Mouse (Mus musculus) intestine, embryonic 14.5 days (tissue): ENCODE data around the gene Atf7ip. TPM values are rescaled to one million over a fixed set of nuclear protein-coding genes. Genes with fewer than 3 reads are reported as not detected.

Source experiments
- ATAC-seq: fragments of 200-750 bp; cut with Nextera tagmentation; replicated peaks from 2 replicates; pipeline ENCODE4 v1.8.0; 2017; ENCODE audit warnings: low read depth, moderate number of reproducible peaks, moderate TSS enrichment, moderate library complexity; ENCODE audit not compliant: low FRiP score, low TSS enrichment
- DNase-seq: peaks from one replicate; pipeline ENCODE4 v3.0.0-alpha.2; 2018; ENCODE audit warnings: low spot score
- H3K27ac ChIP-seq: fragments of 300-500 bp; sonication (generic); 2 replicates; pipeline ENCODE4 v1.5.1; 2014; ENCODE audit warnings: low read depth, mild to moderate bottlenecking, control low read depth
- H3K27me3 ChIP-seq: fragments of 300-500 bp; sonication (generic); replicated peaks from 2 replicates; pipeline ENCODE4 v1.6.1; 2014; ENCODE audit warnings: low read length, control low read depth; ENCODE audit not compliant: control insufficient read depth, insufficient read depth
- H3K36me3 ChIP-seq: fragments of 300-500 bp; sonication (generic); 2 replicates; pipeline ENCODE4 v1.6.1; 2014; ENCODE audit warnings: low read length, control low read depth; ENCODE audit not compliant: control insufficient read depth, insufficient read depth
- H3K4me1 ChIP-seq: fragments of 300-500 bp; sonication (generic); replicated peaks from 2 replicates; pipeline ENCODE4 v1.6.1; 2014; ENCODE audit warnings: low read length, control low read depth, mixed read lengths; ENCODE audit not compliant: control insufficient read depth, insufficient read depth
- H3K4me2 ChIP-seq: fragments of 300-500 bp; sonication (generic); 2 replicates; pipeline ENCODE4 v1.6.1; 2014; ENCODE audit warnings: low read length
- H3K4me3 ChIP-seq: fragments of 300-500 bp; sonication (generic); 2 replicates; pipeline ENCODE4 v1.5.1; 2014; ENCODE audit warnings: low read depth, low read length, control low read depth, mixed read lengths
- H3K9ac ChIP-seq: fragments of 300-500 bp; sonication (generic); 2 replicates; pipeline ENCODE4 v1.6.1; 2014; ENCODE audit warnings: mild to moderate bottlenecking, low read length
- H3K9me3 ChIP-seq: fragments of 300-500 bp; sonication (generic); 2 replicates; pipeline ENCODE4 v1.6.1; 2016; ENCODE audit warnings: low read length, control low read depth; ENCODE audit not compliant: control insufficient read depth
- WGBS: fragments of 180-500 bp; shearing (Covaris S2); extraction: QIAGEN DNeasy Blood & Tissue Kit; methylation state at CpG from one replicate; pipeline ENCODE4 v1.1.7; 2014; 5-methylcytosine and 5-hydroxymethylcytosine counted together
- polyA plus RNA-seq: library from polyadenylated mRNA; unstranded; fragments of >200 nt; fragmentation: Nextera tagmentation; extraction: Ambion mirVana; gene quantifications from 2 replicates; pipeline ENCODE4 v1.2.1, GENCODE M21; 2014

The Atf7ip gene
- polyA plus RNA-seq, 1 experiment from 2014 or later = 32.9 TPM

DNA sequence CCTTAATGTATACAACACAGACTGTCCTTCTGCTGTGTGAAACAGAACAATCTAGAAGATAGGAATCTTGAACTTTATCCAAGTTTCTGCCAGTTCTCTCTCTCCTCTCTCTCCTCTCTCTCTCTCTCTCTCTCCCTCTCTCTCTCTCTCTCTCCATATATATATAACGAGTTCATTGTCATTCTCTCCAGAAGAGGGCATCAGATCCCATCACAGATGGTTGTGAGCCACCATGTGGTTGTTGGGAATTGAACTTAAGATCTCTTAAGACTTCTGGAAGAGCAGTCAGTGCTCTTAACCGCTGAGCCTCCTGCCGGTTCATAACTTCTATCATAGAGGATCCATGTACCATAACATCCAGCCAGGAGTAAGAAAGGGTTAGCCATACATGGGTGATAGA lies 129.0 kb downstream of the Atf7ip start:
- Histone ChIP-seq H3K9ac (no peak overlapping the region), H3K4me1 (no peaks in the 10 kb centered on the region), H3K4me3 (no peak overlapping the region), H3K27ac (no peak overlapping the region), H3K4me2 (no peak overlapping the region), H3K9me3 (no peaks in the 10 kb centered on the region), H3K27me3 (no peaks in the 10 kb centered on the region), H3K36me3 (no peaks in the 10 kb centered on the region)
- DNase-seq (no peak), ATAC-seq (no peak)
- WGBS = 65% methylated on average over 3 of the region's 3 CpGs

DNA sequence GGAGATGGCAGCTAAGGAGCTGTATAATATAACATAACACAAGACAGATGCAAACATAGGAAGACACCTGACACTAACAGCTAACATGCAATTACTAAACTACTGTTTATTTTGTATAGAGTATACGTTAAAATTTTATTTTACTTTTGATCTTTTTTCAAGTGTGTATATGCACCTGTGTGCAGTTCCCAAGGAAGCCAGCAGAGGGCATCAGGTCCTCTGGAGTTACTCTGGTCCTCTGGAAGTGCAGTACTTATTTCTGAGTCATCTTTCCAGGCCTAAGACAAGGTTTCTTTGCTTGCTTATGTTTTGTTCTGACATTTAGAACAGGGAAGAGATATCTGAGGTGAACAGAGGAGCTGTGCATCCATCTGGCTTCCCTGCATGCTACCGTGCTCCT lies 138.2 kb downstream of the Atf7ip start:
- Histone ChIP-seq H3K4me3 (no peak overlapping the region), H3K27me3 (no peaks in the 10 kb centered on the region), H3K27ac (no peak overlapping the region), H3K36me3 (no peaks in the 10 kb centered on the region), H3K9ac (no peak overlapping the region), H3K4me1 (no peaks in the 10 kb centered on the region), H3K9me3 (peaks cover 6% of the 10 kb centered on the region; the same call in 1 of the 2 replicates), H3K4me2 (no peak overlapping the region)
- ATAC-seq (no peak), DNase-seq (no peak)
- 94% methylated on average over 2 of the region's 2 CpGs for WGBS

DNA sequence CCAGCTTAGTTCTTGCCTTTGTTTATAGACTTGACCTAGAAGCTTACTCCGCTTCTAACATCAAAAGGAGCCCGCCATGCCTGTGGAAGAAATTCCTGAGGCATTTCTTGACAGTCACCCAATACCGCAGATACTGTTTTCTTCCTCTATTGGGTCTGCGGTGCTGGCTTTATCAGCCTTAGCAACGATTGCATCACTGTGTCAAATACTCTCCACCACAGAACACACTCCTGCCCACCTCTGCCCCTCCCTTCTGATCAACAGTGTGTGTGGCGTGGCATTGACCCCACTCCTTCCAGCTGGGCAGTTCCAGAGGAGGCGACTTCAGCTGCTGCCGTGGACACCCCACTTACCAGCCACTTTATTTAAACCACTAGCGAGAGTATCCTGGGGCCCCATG lies 139.8 kb downstream of the Atf7ip start:
- Histone ChIP-seq H3K27ac (no peak overlapping the region), H3K27me3 (no peaks in the 10 kb centered on the region), H3K36me3 (no peaks in the 10 kb centered on the region), H3K4me3 (no peak overlapping the region), H3K4me2 (no peak overlapping the region), H3K9me3 (peaks cover 6% of the 10 kb centered on the region; the same call in 1 of the 2 replicates), H3K4me1 (no peaks in the 10 kb centered on the region), H3K9ac (no peak overlapping the region)
- no peak for ATAC-seq
- no peak for DNase-seq
- 61% methylated on average over 9 of the region's 9 CpGs for WGBS

DNA sequence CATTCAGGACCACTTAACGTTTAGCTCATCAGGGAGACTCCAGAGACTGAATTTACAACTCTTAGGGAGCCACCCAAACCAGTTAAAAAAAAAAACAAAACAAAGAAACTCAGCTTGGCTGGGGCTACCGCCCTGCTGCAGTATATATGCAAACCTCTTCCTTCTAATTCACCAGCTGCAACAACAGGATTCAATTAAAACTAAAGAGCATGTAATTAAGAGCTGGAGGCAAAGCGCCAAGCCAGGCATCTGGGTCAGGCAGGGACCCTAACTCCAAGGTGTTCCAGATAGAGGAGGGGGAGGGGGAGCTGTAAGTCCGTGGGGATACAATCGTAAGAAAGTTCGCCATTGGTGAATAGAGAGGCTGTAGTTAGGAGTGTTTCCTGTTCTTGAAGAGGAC lies 140.2 kb downstream of the Atf7ip start:
- Histone ChIP-seq H3K36me3 (no peaks in the 10 kb centered on the region), H3K4me1 (no peaks in the 10 kb centered on the region), H3K9me3 (peaks cover 6% of the 10 kb centered on the region; the same call in 1 of the 2 replicates), H3K9ac (no peak overlapping the region), H3K27ac (no peak overlapping the region), H3K4me2 (no peak overlapping the region), H3K4me3 (no peak overlapping the region), H3K27me3 (no peaks in the 10 kb centered on the region)
- ATAC-seq (no peak), DNase-seq (no peak)
- WGBS = 46% methylated on average over 6 of the region's 6 CpGs

DNA sequence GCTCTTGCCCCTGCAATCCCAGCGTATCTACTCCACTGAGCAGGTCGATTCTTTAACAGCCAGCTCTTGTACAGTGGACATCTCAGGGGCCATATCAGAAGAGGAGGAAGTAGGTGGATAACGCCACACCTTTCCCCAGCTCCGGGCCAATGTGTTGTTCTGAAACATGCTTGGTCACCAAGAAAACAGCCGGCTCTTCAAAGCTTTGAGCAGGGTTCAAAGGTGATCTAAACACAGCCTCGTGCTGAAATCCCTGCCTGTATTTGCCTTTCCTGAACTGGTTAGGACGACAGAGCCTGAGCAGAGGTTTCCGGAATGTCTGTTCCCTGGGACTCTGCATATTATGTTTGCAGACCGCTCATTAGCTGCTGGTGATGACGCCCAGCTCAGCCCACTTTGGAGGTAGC lies 141.5 kb downstream of the Atf7ip start:
- H3K4me1 ChIP-seq = no peaks in the 10 kb centered on the region
- H3K9me3 ChIP-seq = peaks cover 6% of the 10 kb centered on the region; the same call in 1 of the 2 replicates
- no peak overlapping the region for H3K4me2 ChIP-seq
- H3K9ac ChIP-seq = no peak overlapping the region
- no peaks in the 10 kb centered on the region for H3K27me3 ChIP-seq
- ATAC-seq (no peak), DNase-seq (no peak)
- no peaks in the 10 kb centered on the region for H3K36me3 ChIP-seq
- no peak overlapping the region for H3K27ac ChIP-seq
- H3K4me3 ChIP-seq = no peak overlapping the region
- 42% methylated on average over 10 of the region's 10 CpGs for WGBS

DNA sequence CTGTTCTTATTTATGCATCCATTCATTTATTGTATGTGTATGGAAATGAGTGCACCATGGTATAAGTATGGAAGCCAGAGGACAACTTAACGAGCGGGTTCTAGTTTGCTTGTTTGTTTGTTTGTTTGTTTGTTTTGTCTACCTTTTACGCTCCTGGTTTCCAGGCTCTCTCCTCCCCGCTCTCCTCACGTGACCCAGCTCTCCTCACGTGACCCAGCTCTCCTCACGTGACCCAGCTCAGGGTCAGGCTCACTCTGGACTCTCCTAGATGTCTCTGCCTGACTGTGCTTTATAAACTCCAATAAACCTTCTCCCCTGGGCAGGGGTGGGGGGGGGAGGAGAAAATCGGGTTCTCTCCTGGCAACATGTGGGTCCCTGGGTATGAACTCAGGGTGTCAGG lies 144.7 kb downstream of the Atf7ip start:
- Histone ChIP-seq H3K36me3 (no peaks in the 10 kb centered on the region), H3K27ac (no peak overlapping the region), H3K9me3 (no peaks in the 10 kb centered on the region), H3K9ac (no peak overlapping the region), H3K4me1 (no peaks in the 10 kb centered on the region), H3K4me2 (no peak overlapping the region), H3K4me3 (no peak overlapping the region), H3K27me3 (no peaks in the 10 kb centered on the region)
- 90% methylated on average over 8 of the region's 8 CpGs for WGBS
- ATAC-seq = no peak
- no peak for DNase-seq

DNA sequence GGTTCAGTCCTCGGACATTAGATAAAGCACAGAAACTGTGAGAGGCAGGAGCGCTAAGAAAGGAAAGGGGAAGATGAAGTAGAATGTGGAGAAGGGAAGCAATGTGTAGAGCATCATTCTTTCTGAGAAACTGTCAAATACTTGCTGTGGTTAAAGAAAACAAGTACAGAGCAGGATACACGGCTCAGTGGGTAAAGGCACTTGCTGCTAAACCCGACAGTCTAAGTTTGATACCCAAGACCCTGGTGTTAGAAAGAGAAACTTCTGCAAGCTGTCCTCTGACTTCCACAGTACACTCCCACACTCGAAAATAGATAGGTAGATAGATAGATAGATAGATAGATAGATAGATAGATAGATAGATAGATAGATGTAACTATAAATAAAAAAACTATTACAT lies 147.4 kb downstream of the Atf7ip start:
- Histone ChIP-seq H3K27ac (no peak overlapping the region), H3K4me3 (no peak overlapping the region), H3K4me1 (no peaks in the 10 kb centered on the region), H3K9me3 (no peaks in the 10 kb centered on the region), H3K9ac (no peak overlapping the region), H3K36me3 (no peaks in the 10 kb centered on the region), H3K27me3 (no peaks in the 10 kb centered on the region), H3K4me2 (no peak overlapping the region)
- ATAC-seq = no peak
- no peak for DNase-seq
- WGBS = 56% methylated on average over 5 of the region's 5 CpGs

DNA sequence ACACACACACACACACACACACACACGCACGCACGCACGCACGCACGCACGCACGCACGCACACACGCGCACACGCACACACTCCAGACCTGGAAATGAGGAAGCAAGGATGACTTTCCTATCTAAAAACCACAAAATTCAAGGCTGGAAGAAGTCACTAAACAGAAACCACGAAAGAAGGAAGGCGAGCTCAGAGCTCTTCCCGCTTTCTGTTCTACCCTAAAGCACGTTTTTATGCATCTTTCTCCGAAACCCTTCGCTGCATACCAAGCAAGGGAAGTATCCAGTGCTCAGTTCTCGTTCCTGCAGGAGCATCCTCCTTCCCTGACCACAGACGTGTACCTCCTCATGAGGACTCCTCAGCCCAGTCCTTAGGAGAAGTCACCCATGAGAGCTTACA lies 148.5 kb downstream of the Atf7ip start:
- Histone ChIP-seq H3K9me3 (no peaks in the 10 kb centered on the region), H3K4me3 (no peak overlapping the region), H3K9ac (no peak overlapping the region), H3K27ac (no peak overlapping the region), H3K36me3 (no peaks in the 10 kb centered on the region), H3K4me2 (no peak overlapping the region), H3K27me3 (no peaks in the 10 kb centered on the region), H3K4me1 (no peaks in the 10 kb centered on the region)
- no peak for DNase-seq
- ATAC-seq = no peak
- WGBS = 76% methylated on average over 20 of the region's 20 CpGs

DNA sequence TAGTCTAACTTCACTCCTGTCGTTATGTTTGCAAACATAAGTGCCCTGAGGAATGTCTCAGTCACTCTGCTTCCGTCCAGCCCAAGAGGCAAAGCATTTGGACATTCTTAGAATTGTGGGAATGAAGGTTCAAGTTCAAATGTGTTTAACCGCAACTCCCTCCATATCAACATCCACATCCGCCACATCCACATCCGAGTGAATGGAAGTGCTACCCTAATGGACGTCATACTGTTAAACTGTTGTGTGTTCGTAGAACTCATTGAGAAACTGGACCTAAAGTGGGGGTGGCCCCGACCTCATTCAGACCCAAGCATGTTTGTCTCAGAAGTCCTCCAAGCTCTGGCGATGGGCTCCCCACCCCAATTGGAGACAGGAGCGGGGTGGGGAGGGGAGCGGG lies 149.8 kb downstream of the Atf7ip start:
- ATAC-seq = no peak

More for the DNA sequence above, 149.8 kb downstream of the Atf7ip start:
- peak overlapping the region; percentile 26 for H3K4me2 ChIP-seq
- H3K27me3 ChIP-seq = peaks cover 5% of the 10 kb centered on the region; the same call in 1 of the 2 replicates
- WGBS = 62% methylated on average over 11 of the region's 11 CpGs
- no peak overlapping the region for H3K4me3 ChIP-seq
- no peak for DNase-seq
- H3K9me3 ChIP-seq = no peaks in the 10 kb centered on the region
- H3K9ac ChIP-seq = no peak overlapping the region
- H3K36me3 ChIP-seq = no peaks in the 10 kb centered on the region
- no peak overlapping the region for H3K27ac ChIP-seq
- H3K4me1 ChIP-seq = no peaks in the 10 kb centered on the region
